Mouse (Mus musculus) frontal cortex, adult (tissue): ENCODE results near the gene Paqr6.

Experiments used
- ATAC-seq: cut with Nextera tagmentation; 2 replicates; pipeline ENCODE4 v1.9.2; 2017; ENCODE audit warnings: mild to moderate bottlenecking, moderate library complexity, mixed read lengths; ENCODE audit not compliant: low TSS enrichment

The Paqr6 gene

DNA sequence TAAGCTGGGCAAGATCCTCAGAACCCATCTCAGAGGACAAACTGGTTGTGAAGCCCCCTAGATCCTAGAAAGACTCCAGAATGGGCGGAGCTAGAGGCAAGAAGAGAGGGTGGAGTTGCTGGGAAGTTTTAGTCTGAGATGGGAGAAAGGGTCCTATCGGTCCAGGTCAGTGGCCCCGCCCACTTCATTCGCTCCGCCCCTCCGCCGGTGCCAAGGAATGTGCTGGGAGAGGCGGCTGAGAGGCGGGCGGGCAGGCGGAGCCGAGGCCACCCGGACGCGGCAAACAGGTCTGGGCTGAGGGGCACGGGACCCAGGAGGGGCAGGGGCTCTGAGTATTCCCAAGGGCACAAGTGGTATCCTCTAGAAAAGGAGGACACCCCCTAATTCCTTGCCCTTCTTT is at the start of gene Paqr6:
Gene Paqr6, plus strand, starts transcription at position 248 of the 400 bp plus-strand sequence.
- no peak for ATAC-seq

DNA sequence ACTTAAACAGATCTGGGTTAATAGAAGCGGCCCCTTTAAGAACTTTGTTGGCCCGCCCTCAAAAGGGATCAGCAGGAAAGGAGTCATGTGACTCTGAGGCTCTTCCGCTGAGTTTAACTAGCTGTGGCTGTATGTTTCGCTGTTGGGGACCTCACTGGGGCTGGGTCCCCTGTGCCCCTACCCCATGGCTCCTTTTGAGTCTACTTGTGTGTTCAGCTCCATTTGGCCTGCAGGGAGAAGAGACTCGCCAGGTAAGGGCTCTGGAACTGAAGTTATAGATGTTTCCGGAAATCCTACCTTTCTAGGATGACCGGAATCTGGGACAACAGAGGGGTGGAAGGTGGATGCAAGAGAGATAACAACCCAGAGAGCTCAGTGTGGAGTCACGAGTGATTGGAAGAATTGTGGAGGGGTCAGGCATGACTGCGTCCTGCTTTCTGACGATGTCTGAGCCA is 39.4 kb upstream of the Paqr6 start, which contains the start of gene Glmp:
Gene Glmp, plus strand, starts transcription at position 73 of the 455 bp plus-strand sequence.
- ATAC-seq = peak; percentile 82

DNA sequence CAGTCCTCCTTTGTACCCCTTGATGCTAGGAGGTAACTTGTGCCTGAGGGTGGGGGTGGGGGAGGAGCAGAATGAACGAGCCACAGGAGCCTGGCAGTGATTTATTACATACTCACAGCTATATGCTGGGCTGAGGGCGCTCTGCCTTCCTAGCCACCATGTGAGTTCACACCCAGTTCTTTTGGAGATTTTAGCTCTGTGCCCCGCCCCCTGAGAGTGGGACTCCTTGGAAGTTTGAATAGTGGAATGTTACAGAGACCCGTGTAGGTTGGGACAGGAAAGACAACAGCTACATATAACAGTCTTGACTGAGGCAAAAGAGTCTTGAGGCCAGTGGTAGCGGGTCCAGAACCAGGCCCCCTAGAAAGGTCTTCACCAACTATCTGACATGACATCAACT is 35.4 kb upstream of the Paqr6 start:
- ATAC-seq = no peak

DNA sequence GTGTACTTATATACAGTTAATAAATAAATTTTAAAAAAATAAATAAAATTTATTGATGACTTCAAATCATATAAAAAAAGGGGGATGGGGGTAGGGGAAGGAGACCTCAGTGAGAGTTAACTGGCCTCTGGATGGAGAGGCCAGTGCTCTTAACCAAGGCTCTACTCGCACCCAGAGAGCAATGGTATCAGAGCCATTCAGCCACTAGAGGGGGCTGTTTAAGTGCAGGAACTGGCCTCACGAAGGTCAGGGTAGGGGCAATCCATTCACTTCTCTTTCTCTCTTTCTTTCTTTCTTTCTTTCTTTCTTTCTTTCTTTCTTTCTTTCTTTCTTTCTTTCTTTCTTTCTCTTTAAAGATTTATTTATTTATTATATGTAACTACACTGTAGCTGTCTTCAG is 33.1 kb upstream of the Paqr6 start:
- ATAC-seq = no peak

DNA sequence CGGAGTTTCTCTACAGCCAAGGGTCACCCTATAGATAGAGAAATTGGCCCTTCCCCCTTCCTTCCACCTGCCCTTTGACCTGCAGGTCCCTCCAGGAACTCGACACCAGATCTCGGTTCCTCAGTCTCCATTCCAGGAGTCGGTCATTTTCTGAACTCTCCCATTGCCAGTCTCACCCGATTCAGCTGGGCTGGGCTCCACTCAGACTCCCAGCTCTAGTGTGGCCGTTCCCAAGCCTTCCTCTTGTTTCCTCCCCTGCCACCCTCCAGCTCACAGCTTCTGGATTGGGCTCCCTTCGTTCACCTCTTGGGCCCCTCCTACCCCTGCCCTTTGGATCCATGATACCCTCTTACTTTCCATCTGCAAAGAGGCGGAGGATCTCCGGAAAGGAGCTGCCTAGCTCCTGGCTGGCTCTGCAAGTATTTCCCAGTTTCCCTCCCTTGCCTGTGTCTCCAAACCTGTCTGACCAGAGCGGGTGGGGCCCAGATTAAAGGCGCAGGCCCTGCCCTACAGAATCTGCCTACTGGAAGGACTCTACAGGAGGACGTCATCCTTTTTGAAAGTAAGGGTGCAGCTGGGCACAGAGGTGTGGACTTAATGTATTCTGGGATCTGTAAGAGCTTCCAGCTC is 30.2 kb upstream of the Paqr6 start:
- no peak for ATAC-seq

DNA sequence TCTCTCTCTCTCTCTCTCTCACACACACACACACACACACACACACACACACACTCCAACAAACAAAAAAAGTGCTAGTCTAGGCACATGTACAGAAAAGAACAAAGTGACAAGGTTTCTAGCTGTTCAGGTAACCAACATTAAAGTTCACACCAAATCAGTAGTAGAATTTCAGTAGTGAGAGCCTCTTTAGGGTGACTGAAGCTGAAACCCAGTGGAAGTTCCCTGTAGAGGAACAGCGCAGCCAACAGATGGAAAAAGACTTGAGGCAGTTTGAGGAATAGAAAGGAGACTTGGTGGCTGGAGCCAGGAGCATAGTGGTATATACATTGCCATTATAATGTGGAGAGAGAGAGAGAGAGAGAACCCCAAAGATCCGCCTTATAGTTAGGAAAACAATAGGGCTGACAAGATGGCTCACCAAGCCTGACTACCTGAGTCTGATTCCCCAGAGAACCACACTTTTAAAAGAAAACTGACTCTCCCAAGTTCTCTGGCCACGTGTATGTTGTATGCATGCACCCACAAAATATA is 29.4 kb upstream of the Paqr6 start:
- no peak for ATAC-seq

DNA sequence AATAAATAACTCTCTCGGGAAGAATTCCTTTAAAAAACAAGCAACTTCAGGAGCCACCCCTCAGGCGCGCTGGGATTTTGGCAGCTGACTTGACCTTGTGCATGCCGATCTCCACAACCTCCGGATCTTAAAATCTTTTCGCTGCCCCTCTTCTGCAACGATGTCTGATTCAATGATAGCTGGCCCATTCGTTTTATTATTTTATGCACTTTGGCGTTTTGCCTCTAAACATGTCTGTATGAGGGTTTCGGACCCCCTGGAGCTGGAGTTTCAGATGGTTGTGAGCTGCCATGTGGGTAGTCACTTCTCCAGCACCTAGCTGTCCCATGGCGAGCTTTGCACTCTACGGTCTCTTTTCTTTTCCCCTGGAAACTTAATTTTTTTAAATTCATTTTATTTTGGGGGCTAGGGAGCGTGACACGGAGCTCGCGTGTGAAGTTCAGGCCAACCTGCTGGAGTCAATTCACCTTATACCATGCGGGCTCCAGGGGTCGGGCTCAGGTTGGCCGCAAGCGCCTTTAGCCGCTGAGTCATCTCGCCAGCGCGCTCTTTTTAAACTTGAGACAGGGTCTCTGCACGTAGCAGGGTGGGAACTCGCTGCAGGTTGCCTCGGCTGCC is 28.8 kb upstream of the Paqr6 start:
- peak; percentile 6; the same call in 1 of the 2 replicates for ATAC-seq

DNA sequence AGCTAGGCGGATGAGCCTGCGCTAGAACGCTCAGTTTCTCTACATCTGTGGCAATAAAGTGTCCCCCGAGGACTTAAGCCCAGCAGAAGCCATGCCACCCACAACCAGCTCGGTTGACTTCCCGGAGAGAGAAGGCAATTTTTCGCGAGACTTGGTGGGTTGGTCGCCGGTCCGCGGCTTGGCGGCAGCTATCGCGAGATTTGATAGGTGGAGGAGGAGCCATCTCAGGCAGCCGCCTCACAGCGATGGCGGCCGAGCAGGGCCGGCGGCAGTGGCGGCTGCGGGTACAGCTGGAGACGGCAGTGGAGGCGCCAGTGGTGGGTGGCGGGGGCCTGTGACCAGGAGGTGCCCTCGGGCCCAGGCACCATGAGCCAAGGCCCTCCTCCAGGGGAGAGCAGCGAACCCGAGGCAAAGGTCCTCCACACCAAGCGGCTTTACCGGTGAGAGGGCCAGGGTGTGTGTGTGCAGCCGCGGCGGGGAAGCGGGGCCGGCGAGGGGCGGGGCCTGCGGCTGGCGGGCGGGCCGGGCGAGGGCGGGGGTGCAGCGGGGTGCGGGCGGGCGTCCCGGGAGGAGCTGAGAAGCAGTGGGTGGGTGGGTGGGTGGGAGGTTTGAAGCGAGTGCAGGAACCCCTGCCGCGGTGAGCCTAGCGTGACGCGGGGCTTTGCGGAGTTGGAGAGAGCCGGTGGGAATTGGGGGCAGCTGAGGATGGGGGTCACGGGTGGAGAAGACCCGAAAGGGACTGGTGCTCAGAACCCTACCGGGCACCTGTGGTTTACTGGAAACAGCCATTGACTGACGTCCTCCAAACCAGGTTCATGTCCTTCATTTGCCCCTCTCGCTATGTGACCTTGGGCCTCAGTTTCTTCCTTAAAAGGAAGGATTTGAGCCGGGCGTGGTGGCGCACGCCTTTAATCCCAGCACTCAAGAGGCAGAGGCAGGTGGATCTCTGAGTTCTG is 28.0 kb upstream of the Paqr6 start, which contains the start of the genes Tmem79 and Smg5:
Gene Tmem79, minus strand, starts transcription at position 91 of the 956 bp plus-strand sequence.
Gene Smg5, plus strand, starts transcription at position 203 of the 956 bp plus-strand sequence.
- ATAC-seq = peak; percentile 94

DNA sequence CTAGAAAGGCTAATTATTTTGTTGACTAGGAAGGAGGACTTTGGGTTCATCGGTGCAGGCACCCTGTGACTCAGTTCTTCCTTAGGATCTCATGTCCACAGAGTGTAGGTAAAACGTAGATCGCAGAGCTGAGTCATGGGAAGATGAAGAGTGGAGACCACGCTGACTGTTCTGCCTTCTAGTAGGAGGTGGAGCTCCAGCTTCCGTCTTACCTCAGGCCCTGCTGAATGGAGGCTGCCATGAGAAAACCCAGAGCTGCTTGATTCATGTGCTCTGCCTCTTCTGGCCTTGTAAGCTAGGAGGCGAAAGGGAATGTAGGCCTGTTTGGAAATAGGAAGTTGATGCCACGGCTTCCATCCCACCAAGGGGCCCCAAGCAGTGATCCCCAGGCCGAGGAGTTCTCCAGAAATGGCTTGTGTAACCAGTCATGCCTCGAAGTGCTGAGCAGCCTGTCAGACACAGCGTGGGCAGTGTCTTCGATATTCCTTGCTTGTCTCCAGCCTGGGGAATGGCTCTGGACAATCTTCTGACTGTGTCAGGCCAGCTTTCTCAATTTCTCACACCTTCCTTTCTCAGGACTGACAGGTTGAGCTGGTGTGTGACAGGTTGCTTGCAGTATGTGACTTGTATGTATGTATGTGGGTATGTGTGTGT is 26.9 kb upstream of the Paqr6 start:
- ATAC-seq = peak; percentile 35; the same call in 1 of the 2 replicates

DNA sequence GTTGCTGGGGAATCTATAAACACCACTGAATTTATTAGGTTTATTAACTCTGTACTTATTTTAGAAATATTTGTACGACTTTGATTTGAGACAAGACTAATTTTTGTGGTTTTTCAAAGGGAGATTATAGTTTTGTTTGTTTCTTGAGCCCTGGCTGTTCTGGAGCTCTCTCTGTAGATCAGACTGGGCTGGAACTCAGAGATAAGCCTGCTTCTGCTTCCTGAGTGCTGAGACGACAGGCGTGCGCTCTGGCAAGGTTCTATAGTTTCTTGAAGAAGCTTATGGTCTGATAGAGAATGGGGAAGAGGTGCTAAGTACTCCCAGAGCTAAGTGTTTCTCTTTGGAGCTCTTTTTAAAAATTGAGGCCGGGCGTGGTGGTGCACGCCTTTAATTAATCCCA is 26.1 kb upstream of the Paqr6 start:
- no peak for ATAC-seq

DNA sequence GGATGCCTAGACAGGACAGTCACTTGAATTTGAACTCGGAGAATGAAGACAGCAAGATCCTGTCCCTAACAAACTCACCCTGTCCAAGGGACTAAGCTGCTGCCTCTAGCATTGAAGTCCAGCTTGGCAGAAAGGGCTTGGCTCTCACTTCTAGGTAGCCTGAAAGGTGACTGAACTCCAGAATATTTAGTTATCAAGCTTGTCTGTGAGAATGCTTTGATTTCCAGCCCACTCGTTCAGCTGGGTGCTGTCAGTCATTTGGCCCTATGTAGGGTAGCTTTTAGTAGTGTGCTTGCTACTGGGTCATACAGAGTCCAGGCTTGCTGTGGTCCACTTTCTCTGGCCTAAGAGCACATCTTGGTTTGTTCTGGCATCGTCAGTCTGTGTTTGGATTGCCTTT is 25.4 kb upstream of the Paqr6 start:
- no peak for ATAC-seq

DNA sequence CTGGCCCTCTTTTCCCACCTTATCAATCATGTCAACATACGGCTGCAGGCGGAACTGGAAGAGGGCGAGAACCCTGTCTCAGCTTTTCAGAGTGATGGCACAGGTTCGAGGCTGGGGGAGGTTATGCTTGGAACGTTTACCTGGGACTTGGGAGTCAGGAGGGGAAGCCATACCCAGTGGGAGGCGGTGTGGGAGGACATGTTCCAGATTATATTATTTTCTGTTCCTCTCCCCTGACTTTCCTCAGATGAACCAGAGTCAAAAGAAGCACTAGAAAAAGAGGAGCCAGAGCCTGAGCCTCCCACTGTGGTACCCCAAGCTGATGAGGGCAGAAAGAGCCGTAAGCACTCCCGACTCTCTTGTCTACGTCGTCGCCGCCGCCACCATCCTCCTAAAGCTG is 13.7 kb upstream of the Paqr6 start:
- peak; percentile 55; the same call in 1 of the 2 replicates for ATAC-seq

DNA sequence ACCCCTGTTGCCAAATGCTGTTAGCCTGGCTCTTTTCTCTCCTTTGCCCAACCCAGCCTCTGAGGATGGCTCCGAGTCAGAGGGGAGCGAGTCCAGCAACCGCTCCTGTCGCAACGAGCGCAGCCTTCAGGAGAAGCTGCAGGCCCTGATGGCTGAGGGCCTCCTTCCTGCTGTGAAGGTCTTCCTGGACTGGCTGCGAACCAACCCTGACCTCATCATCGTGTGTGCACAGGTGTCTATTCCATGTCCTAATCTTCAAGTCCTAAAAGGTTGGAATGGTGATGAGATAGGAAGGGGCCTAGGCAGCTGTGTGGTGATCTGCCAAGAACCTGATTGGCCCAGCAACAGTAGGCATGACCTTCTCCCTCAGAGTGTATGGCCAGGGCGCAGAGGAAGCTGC is 11.5 kb upstream of the Paqr6 start:
- no peak for ATAC-seq

DNA sequence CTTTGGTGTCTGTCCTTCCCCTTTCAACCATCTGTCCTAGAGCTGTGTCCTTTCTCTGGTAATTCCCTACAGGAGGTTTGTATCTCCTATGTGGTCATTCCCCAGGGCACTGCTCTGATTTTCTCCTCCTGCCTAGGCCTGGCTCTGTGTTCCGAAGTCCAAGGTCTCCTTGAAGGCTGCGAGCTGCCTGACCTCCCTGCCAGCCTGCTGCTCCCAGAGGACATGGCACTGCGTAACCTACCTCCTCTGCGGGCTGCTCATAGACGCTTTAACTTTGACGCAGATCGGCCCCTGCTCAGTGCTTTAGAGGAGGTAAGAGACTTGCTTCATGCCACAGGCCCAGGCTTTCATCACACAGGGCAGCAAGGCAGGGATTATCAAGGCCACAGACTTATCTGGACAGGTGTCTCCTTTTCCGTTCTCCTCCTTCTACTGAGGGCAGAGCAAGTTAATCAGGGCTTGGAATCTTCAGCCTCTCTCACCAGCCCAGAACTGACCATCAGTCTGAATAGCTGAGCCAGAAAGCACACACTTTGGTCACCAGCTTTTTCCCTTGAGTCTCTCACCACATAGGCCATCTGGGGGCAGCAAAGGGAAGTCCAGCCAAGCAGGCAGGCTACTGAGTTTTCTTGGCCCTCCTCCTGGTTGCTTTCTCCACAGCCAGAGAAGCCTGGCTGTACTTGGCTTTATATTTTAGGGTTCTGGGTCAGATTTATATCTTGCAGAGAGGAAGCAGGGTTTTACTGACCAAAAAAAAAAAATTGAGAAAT is 9.8 kb upstream of the Paqr6 start:
- no peak for ATAC-seq

DNA sequence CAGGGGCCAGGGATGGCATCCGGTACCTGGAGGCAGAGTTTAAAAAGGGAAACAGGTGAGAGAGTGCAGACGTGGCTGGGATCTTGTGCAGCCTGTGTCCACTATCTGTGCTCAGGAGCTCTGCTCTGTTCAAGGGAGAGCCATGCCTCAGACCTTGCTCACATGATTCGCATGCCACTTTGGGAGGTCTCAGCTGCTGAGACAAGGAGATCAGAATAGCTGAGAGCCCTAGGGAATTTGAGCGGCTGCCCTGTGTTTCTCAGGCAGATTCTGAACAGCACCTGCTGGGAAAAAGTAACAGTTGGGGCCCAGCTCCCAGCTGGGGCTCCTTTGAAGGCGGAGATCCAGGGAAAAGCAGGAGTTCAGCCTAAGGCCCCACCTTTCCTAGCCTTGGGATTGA is 4.8 kb upstream of the Paqr6 start:
- ATAC-seq = no peak

DNA sequence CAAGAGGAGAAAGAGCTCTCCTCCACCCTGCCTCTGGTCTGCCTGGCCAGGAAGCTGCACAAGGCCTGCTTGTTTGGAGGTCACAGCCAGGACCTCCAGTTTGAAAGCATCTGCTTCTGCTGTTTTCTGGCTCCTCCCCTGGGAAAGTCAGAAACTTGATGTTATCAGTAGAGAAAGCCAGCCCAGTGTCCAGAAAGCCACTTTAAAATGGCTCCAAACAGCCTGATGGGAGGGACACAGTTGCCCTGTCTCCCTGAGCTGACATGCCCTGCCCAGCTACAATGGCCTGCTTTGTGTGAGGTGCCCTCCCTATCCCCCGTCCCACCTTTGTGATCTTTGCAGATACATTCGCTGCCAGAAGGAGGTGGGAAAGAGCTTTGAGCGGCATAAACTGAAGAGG is 4.4 kb upstream of the Paqr6 start:
- no peak for ATAC-seq

DNA sequence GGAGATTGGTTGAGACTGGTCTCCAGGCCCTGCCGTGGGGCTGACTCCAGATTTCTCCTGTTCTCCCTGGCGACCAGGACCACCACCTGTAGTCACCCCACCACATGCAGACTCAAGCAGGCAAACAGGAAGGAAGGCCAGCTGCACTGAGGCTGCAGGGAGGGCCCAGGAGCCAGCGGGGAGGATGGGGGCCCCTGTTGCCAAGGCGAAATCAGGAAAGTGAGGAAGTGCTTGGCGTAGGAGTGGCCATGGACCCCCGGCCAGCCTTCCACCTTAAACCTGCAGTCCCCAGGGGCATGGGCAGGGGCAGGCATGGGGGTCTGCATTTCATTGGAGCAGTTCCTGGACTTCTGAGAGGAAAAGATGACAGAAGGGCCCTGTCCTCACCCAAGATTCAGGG is 3.3 kb upstream of the Paqr6 start:
- ATAC-seq = no peak

DNA sequence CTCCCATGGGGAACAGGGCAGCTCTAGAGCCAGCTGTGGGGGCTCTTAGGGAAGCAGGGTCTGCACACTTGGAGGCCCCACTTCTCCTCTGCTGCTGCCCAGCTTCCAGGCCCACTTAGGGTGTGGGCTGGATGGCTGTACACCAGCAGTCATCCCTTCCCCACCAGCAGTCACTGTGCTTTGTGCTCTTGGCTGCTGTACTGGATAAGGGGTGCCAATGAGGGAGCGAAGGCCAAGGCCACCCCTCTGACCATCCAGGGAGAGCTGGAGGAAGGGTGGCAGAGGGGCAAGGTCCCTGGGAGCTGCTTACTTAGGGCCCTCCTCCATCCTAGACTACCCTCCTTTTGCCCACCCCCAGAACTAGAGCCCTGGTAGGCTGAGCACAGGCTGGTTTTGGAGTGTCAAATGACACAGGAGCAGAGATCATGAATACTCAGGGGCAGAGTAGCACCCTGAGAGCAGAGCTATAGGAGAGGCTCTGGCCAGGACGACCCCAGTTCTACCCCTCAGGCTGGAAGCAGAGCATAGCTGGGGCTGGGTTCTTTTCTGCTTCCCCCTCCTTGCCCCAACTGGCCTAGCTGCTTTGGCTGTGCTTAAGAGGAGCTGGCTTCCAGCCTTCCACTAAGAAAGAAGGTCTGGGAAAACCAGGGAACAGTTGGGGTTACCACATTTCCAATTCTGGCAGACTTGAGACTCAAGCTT is 2.6 kb upstream of the Paqr6 start:
- no peak for ATAC-seq

DNA sequence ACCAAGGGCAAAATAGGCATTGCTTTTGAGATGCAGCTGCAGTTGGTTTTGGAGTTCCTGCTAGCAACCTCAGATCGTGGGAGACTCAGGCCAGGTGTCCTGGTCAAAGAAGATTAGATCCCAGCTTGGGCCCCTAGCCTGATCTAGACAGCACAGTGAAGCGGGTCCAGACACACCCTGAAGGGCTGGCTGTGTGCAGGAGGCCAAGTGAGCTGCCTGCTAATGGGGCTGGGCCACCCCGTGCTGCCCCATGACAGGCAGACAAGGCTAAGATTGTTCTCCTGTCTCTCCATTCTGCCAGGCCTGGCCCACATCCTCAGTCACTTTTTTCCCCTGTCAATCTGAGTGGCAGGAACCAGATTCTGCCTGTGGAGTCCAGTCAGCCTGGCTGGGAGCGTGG is 684 bp upstream of the Paqr6 start:
- peak; percentile 32 for ATAC-seq
